Mouse (Mus musculus): ENCODE measurements at regions not wholly inside any gene's neighbourhood (a gene's known extent, or its start where the extent isn't known, plus 50 kb on each side); places are given as distances from the start of the nearest gene placed in this dataset.

GRCm38 (mm10) chr9:62590407-62591195 lies 53.8 kb upstream of the Coro2b start:
- TF ChIP-seq CTCF (IDR thresholded peaks at IDR 0.05; ENCODE audit: borderline replicate concordance, extremely low read depth, insufficient read depth, insufficient read length) (no peak), POLR2A (IDR thresholded peaks at IDR 0.05; ENCODE audit: borderline replicate concordance, extremely low read depth, insufficient read depth, insufficient read length, poor library complexity, severe bottlenecking) (no peak)
- DNase-seq (ENCODE audit: low read depth): no peak

GRCm38 (mm10) chr9:62591196-62591485 lies 54.3 kb upstream of the Coro2b start:
- no peak for DNase-seq (ENCODE audit: low read depth)
- TF ChIP-seq CTCF (IDR thresholded peaks at IDR 0.05; ENCODE audit: borderline replicate concordance, extremely low read depth, insufficient read depth, insufficient read length) (no peak), POLR2A (IDR thresholded peaks at IDR 0.05; ENCODE audit: borderline replicate concordance, extremely low read depth, insufficient read depth, insufficient read length, poor library complexity, severe bottlenecking) (no peak)

- DNase-seq (ENCODE audit: low read depth): no peak
- TF ChIP-seq CTCF (IDR thresholded peaks at IDR 0.05; ENCODE audit: borderline replicate concordance, extremely low read depth, insufficient read depth, insufficient read length) (no peak), POLR2A (IDR thresholded peaks at IDR 0.05; ENCODE audit: borderline replicate concordance, extremely low read depth, insufficient read depth, insufficient read length, poor library complexity, severe bottlenecking) (no peak)
These were observed 61.2 kb upstream of the Coro2b start for GRCm38 (mm10) chr9:62598056-62598455.

- DNase-seq (ENCODE audit: low read depth): no peak
- TF ChIP-seq CTCF (IDR thresholded peaks at IDR 0.05; ENCODE audit: borderline replicate concordance, extremely low read depth, insufficient read depth, insufficient read length) (no peak), POLR2A (IDR thresholded peaks at IDR 0.05; ENCODE audit: borderline replicate concordance, extremely low read depth, insufficient read depth, insufficient read length, poor library complexity, severe bottlenecking) (no peak)
These were observed 62.1 kb upstream of the Coro2b start for GRCm38 (mm10) chr9:62598956-62599355.

- TF ChIP-seq CTCF (IDR thresholded peaks at IDR 0.05; ENCODE audit: borderline replicate concordance, extremely low read depth, insufficient read depth, insufficient read length): no peak
- TF ChIP-seq POLR2A (IDR thresholded peaks at IDR 0.05; ENCODE audit: borderline replicate concordance, extremely low read depth, insufficient read depth, insufficient read length, poor library complexity, severe bottlenecking): no peak
- DNase-seq (ENCODE audit: low read depth): no peak
These were observed 67.1 kb upstream of the Itga11 start for GRCm38 (mm10) chr9:62610526-62610925.

- DNase-seq (ENCODE audit: low read depth): no peak
- TF ChIP-seq CTCF (IDR thresholded peaks at IDR 0.05; ENCODE audit: borderline replicate concordance, extremely low read depth, insufficient read depth, insufficient read length) (no peak), POLR2A (IDR thresholded peaks at IDR 0.05; ENCODE audit: borderline replicate concordance, extremely low read depth, insufficient read depth, insufficient read length, poor library complexity, severe bottlenecking) (no peak)
These were observed 66.2 kb upstream of the Itga11 start for GRCm38 (mm10) chr9:62611452-62611851.

- no peak for TF ChIP-seq POLR2A (IDR thresholded peaks at IDR 0.05; ENCODE audit: borderline replicate concordance, extremely low read depth, insufficient read depth, insufficient read length, poor library complexity, severe bottlenecking)
- TF ChIP-seq CTCF (IDR thresholded peaks at IDR 0.05; ENCODE audit: borderline replicate concordance, extremely low read depth, insufficient read depth, insufficient read length): no peak
- peak; percentile 38 for DNase-seq (ENCODE audit: low read depth)
These were observed 64.6 kb upstream of the Itga11 start for GRCm38 (mm10) chr9:62613053-62613452.

GRCm38 (mm10) chr9:62613806-62614205 lies 63.8 kb upstream of the Itga11 start:
- TF ChIP-seq CTCF (IDR thresholded peaks at IDR 0.05; ENCODE audit: borderline replicate concordance, extremely low read depth, insufficient read depth, insufficient read length) (no peak), POLR2A (IDR thresholded peaks at IDR 0.05; ENCODE audit: borderline replicate concordance, extremely low read depth, insufficient read depth, insufficient read length, poor library complexity, severe bottlenecking) (no peak)
- no peak for DNase-seq (ENCODE audit: low read depth)

- no peak for TF ChIP-seq POLR2A (IDR thresholded peaks at IDR 0.05; ENCODE audit: borderline replicate concordance, extremely low read depth, insufficient read depth, insufficient read length, poor library complexity, severe bottlenecking)
- no peak for TF ChIP-seq CTCF (IDR thresholded peaks at IDR 0.05; ENCODE audit: borderline replicate concordance, extremely low read depth, insufficient read depth, insufficient read length)
These were observed 62.7 kb upstream of the Itga11 start for GRCm38 (mm10) chr9:62614950-62615349.

GRCm38 (mm10) chr9:62615799-62616198 lies 61.8 kb upstream of the Itga11 start:
- TF ChIP-seq CTCF (IDR thresholded peaks at IDR 0.05; ENCODE audit: borderline replicate concordance, extremely low read depth, insufficient read depth, insufficient read length) (no peak), POLR2A (IDR thresholded peaks at IDR 0.05; ENCODE audit: borderline replicate concordance, extremely low read depth, insufficient read depth, insufficient read length, poor library complexity, severe bottlenecking) (no peak)
- no peak for DNase-seq (ENCODE audit: low read depth)

More at GRCm38 (mm10) chr9:62614950-62615349, 62.7 kb upstream of the Itga11 start:
- DNase-seq (ENCODE audit: low read depth): no peak

GRCm38 (mm10) chr9:62618994-62619393 lies 58.6 kb upstream of the Itga11 start:
- no peak for DNase-seq (ENCODE audit: low read depth)
- no peak for TF ChIP-seq POLR2A (IDR thresholded peaks at IDR 0.05; ENCODE audit: borderline replicate concordance, extremely low read depth, insufficient read depth, insufficient read length, poor library complexity, severe bottlenecking)
- no peak for TF ChIP-seq CTCF (IDR thresholded peaks at IDR 0.05; ENCODE audit: borderline replicate concordance, extremely low read depth, insufficient read depth, insufficient read length)

GRCm38 (mm10) chr9:62620901-62621445 lies 56.7 kb upstream of the Itga11 start:
- TF ChIP-seq POLR2A (IDR thresholded peaks at IDR 0.05; ENCODE audit: borderline replicate concordance, extremely low read depth, insufficient read depth, insufficient read length, poor library complexity, severe bottlenecking) (no peak), CTCF (IDR thresholded peaks at IDR 0.05; ENCODE audit: borderline replicate concordance, extremely low read depth, insufficient read depth, insufficient read length) (no peak)
- DNase-seq (ENCODE audit: low read depth): no peak

All from brain, embryonic 14.5 days (tissue).